Comparison of ENCODE assay signal across 28 mouse cellular contexts in the genomic region with DNA sequence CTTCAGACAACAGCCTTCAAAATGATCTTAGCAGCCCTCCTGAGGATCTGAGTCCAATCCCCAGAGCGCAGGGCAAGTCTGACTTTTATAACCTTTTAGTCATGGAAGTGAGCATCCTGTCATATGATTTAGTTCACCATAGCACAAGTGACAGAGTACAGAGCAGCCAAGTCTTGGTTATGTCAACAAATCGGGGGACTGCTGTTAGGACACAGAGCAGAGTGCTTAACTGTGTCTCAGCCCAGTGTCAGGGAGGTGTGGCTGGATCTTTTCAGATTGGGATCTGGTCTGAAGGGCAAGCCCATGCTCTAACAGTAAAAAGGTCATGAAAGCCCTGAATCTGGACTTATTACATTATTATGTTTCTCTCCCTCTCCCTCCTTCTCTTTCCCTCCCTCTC. TPM values are rescaled to one million over a fixed set of nuclear protein-coding genes. Genes with fewer than 3 reads are reported as not detected.
DNase-seq lines count a peak whose midpoint lies in the region; ATAC-seq and TF ChIP-seq lines count a peak whose summit lies in the region.
"Had no signal": no experiment of that assay in that cellular context is flagged by ENCODE, and none has a peak within 500 bp of the region (broad histone marks: within the 10 kb centered on the region; RNA-seq: fewer than 3 reads in every experiment).

No protein-coding gene starts in this region.

- H3K4me2 ChIP-seq in intestine, embryonic 14.5 days (ENCODE audit: low read length), result no peak overlapping the region
- H3K4me2 ChIP-seq in intestine, postnatal 0 days (replicated peaks; ENCODE audit: low read depth), result no peak overlapping the region
- H3K4me2 ChIP-seq in lung, embryonic 15.5 days, result no peak overlapping the region
- H3K4me2 ChIP-seq in embryonic facial prominence, embryonic 11.5 days (ENCODE audit: low read depth, low read length), result no peak overlapping the region
- no peak overlapping the region for H3K4me2 ChIP-seq in hindbrain, embryonic 12.5 days (replicated peaks)
- H3K4me2 ChIP-seq: embryonic facial prominence, embryonic 13.5 days; forebrain, embryonic 12.5 days; heart, embryonic 11.5 days; heart, embryonic 15.5 days; hindbrain, embryonic 15.5 days had no signal

- no peaks in the 10 kb centered on the region for H3K27me3 ChIP-seq in intestine, embryonic 14.5 days (replicated peaks; ENCODE audit: control insufficient read depth, insufficient read depth, low read length)
- H3K27me3 ChIP-seq in intestine, postnatal 0 days (replicated peaks; ENCODE audit: control insufficient read depth, insufficient read depth, low read length), result no peaks in the 10 kb centered on the region
- H3K27me3 ChIP-seq in lung, embryonic 15.5 days, result no peaks in the 10 kb centered on the region
- no peaks in the 10 kb centered on the region for H3K27me3 ChIP-seq in embryonic facial prominence, embryonic 11.5 days (ENCODE audit: control insufficient read depth, insufficient read depth, low read length)
- no peaks in the 10 kb centered on the region for H3K27me3 ChIP-seq in hindbrain, embryonic 12.5 days
- H3K27me3 ChIP-seq: embryonic facial prominence, embryonic 13.5 days; forebrain, embryonic 12.5 days; heart, embryonic 15.5 days; hindbrain, embryonic 15.5 days had no signal

- H3K27ac ChIP-seq in intestine, embryonic 14.5 days (ENCODE audit: low read depth), result no peak overlapping the region
- H3K27ac ChIP-seq in intestine, postnatal 0 days (ENCODE audit: low read depth, low read length), result no peak overlapping the region
- no peak overlapping the region for H3K27ac ChIP-seq in lung, embryonic 15.5 days
- H3K27ac ChIP-seq in embryonic facial prominence, embryonic 11.5 days (replicated peaks; ENCODE audit: low read depth, low read length), result no peak overlapping the region
- H3K27ac ChIP-seq in hindbrain, embryonic 12.5 days, result no peak overlapping the region
- H3K27ac ChIP-seq: embryonic facial prominence, embryonic 13.5 days; forebrain, embryonic 12.5 days; heart, embryonic 15.5 days; hindbrain, embryonic 10.5 days; hindbrain, embryonic 15.5 days had no signal

- TF ChIP-seq POLR2A in lung, adult 2 months (IDR thresholded peaks at IDR 0.05; ENCODE audit: borderline replicate concordance, extremely low read depth, low read depth, low read length), result no peak

- H3K4me3 ChIP-seq in intestine, embryonic 14.5 days (ENCODE audit: low read depth, low read length), result no peak overlapping the region
- no peak overlapping the region for H3K4me3 ChIP-seq in intestine, postnatal 0 days (ENCODE audit: low read depth, low read length)
- no peak overlapping the region for H3K4me3 ChIP-seq in lung, embryonic 15.5 days
- H3K4me3 ChIP-seq in lung, adult 2 months (replicated peaks; ENCODE audit: extremely low read depth, low read depth, low read length), result no peak overlapping the region
- no peak overlapping the region for H3K4me3 ChIP-seq in embryonic facial prominence, embryonic 11.5 days (ENCODE audit: low read depth, low read length)
- H3K4me3 ChIP-seq in hindbrain, embryonic 12.5 days, result no peak overlapping the region
- H3K4me3 ChIP-seq: embryonic facial prominence, embryonic 13.5 days; forebrain, embryonic 12.5 days; heart, embryonic 15.5 days; hindbrain, embryonic 10.5 days; hindbrain, embryonic 15.5 days had no signal

- H3K9me3 ChIP-seq in intestine, embryonic 14.5 days (ENCODE audit: control insufficient read depth, low read length), result no peaks in the 10 kb centered on the region
- H3K9me3 ChIP-seq in intestine, postnatal 0 days (ENCODE audit: control insufficient read depth), result no peaks in the 10 kb centered on the region
- H3K9me3 ChIP-seq in lung, embryonic 15.5 days, result no peaks in the 10 kb centered on the region
- no peaks in the 10 kb centered on the region for H3K9me3 ChIP-seq in embryonic facial prominence, embryonic 11.5 days (replicated peaks; ENCODE audit: control insufficient read depth, low read length)
- no peaks in the 10 kb centered on the region for H3K9me3 ChIP-seq in hindbrain, embryonic 12.5 days (replicated peaks)
- H3K9me3 ChIP-seq: embryonic facial prominence, embryonic 13.5 days; forebrain, embryonic 12.5 days; heart, embryonic 15.5 days; hindbrain, embryonic 10.5 days; hindbrain, embryonic 15.5 days had no signal

- TF ChIP-seq CTCF in intestine, postnatal 0 days (IDR thresholded peaks at IDR 0.05; ENCODE audit: low read depth), result no peak
- no peak for TF ChIP-seq CTCF in lung, adult 2 months (IDR thresholded peaks at IDR 0.05; ENCODE audit: insufficient read depth, low read length)

- no peaks in the 10 kb centered on the region; the same call in 1 of the 2 replicates for H3K4me1 ChIP-seq in intestine, embryonic 14.5 days (replicated peaks; ENCODE audit: control insufficient read depth, insufficient read depth, low read length)
- H3K4me1 ChIP-seq in intestine, postnatal 0 days (replicated peaks; ENCODE audit: control insufficient read depth, insufficient read depth, low read length), result no peaks in the 10 kb centered on the region
- no peaks in the 10 kb centered on the region for H3K4me1 ChIP-seq in lung, embryonic 15.5 days
- H3K4me1 ChIP-seq in lung, adult 2 months (ENCODE audit: control insufficient read depth, insufficient read depth, low read length), result no peaks in the 10 kb centered on the region
- no peaks in the 10 kb centered on the region for H3K4me1 ChIP-seq in embryonic facial prominence, embryonic 11.5 days (ENCODE audit: control insufficient read depth, insufficient read depth, low read length)
- no peaks in the 10 kb centered on the region for H3K4me1 ChIP-seq in hindbrain, embryonic 12.5 days
- H3K4me1 ChIP-seq: embryonic facial prominence, embryonic 13.5 days; forebrain, embryonic 12.5 days; heart, embryonic 15.5 days; hindbrain, embryonic 10.5 days; hindbrain, embryonic 15.5 days had no signal

- H3K9ac ChIP-seq in intestine, embryonic 14.5 days (ENCODE audit: low read length), result no peak overlapping the region
- H3K9ac ChIP-seq in intestine, postnatal 0 days (ENCODE audit: low read depth, low read length), result no peak overlapping the region
- no peak overlapping the region for H3K9ac ChIP-seq in lung, embryonic 15.5 days
- no peak overlapping the region for H3K9ac ChIP-seq in embryonic facial prominence, embryonic 11.5 days (replicated peaks; ENCODE audit: low read length)
- H3K9ac ChIP-seq in hindbrain, embryonic 12.5 days, result no peak overlapping the region
- H3K9ac ChIP-seq: embryonic facial prominence, embryonic 13.5 days; forebrain, embryonic 12.5 days; heart, embryonic 15.5 days; hindbrain, embryonic 15.5 days had no signal

- H3K36me3 ChIP-seq in intestine, embryonic 14.5 days (ENCODE audit: control insufficient read depth, insufficient read depth, low read length), result no peaks in the 10 kb centered on the region
- no peaks in the 10 kb centered on the region for H3K36me3 ChIP-seq in intestine, postnatal 0 days (ENCODE audit: control insufficient read depth, insufficient read depth)
- no peaks in the 10 kb centered on the region for H3K36me3 ChIP-seq in lung, embryonic 15.5 days
- no peaks in the 10 kb centered on the region for H3K36me3 ChIP-seq in embryonic facial prominence, embryonic 11.5 days (replicated peaks; ENCODE audit: control insufficient read depth, insufficient read depth, low read depth, low read length)
- H3K36me3 ChIP-seq in hindbrain, embryonic 12.5 days, result no peaks in the 10 kb centered on the region
- H3K36me3 ChIP-seq: embryonic facial prominence, embryonic 13.5 days; forebrain, embryonic 12.5 days; heart, embryonic 15.5 days; hindbrain, embryonic 10.5 days; hindbrain, embryonic 15.5 days had no signal

- WGBS in intestine, embryonic 14.5 days, result 30% methylated on average over 2 of the region's 2 CpGs
- 19% methylated on average over 2 of the region's 2 CpGs for WGBS in intestine, postnatal 0 days
- WGBS in lung, embryonic 15.5 days, result 13% methylated on average over 2 of the region's 2 CpGs
- 24% methylated on average over 2 of the region's 2 CpGs for WGBS in lung, adult 2 months
- 69% methylated on average over 2 of the region's 2 CpGs for WGBS in embryonic facial prominence, embryonic 11.5 days
- WGBS in hindbrain, embryonic 12.5 days, result 72% methylated on average over 2 of the region's 2 CpGs

- intact Hi-C loops in left cerebral cortex, postnatal 25 days (cut with DNase I), result no loop called here

- 0 out of 2 replicates have a peak, but pooled peaks have one; percentile 53 for ATAC-seq in intestine, embryonic 14.5 days (replicated peaks; ENCODE audit: low FRiP score, low TSS enrichment, low read depth)
- ATAC-seq in intestine, postnatal 0 days, result no peak
- ATAC-seq in lung, embryonic 15.5 days (ENCODE audit: borderline replicate concordance, extremely low read depth, low FRiP score, low TSS enrichment), result peak; percentile 55; the same call in 1 of the 2 replicates
- ATAC-seq in embryonic facial prominence, embryonic 11.5 days (replicated peaks; ENCODE audit: insufficient number of reproducible peaks, low FRiP score, low TSS enrichment, low read depth), result no peak
- no peak for ATAC-seq in hindbrain, embryonic 12.5 days (ENCODE audit: low FRiP score)
- ATAC-seq: forebrain, embryonic 16.5 days had no signal

- no peak for DNase-seq in intestine, embryonic 14.5 days (ENCODE audit: low spot score)
- no peak for DNase-seq in lung, adult 2 months
- DNase-seq in embryo, embryonic 10.5 days (ENCODE audit: low spot score), result peak; percentile 11
- DNase-seq in embryonic facial prominence, embryonic 11.5 days (ENCODE audit: low spot score), result peak; percentile 1
- no peak for DNase-seq in left cerebral cortex, postnatal 25 days (ENCODE audit: low spot score in 2 of 2)
- DNase-seq: adrenal gland, postnatal 10 days; cerebellum, adult 11 months; cerebellum, adult 8-10 months; cerebellum, postnatal 14 days; gastrocnemius, postnatal 10 days; heart, adult 18-20 months; heart, postnatal 14 days had no signal

RNA-seq across cellular contexts. Expression of gene Havcr1, which starts 18.8 kb away (rescaled TPM):
- polyA plus RNA-seq in intestine, embryonic 14.5 days (2014; fragmentation: Nextera tagmentation; extraction: Ambion mirVana), result not detected in 2 replicates
- not detected in 2 replicates for polyA plus RNA-seq in intestine, postnatal 0 days (2015; fragmentation: Nextera tagmentation; extraction: Ambion mirVana)
- polyA plus RNA-seq in lung, embryonic 15.5 days (2015; fragmentation: Nextera tagmentation; extraction: Ambion mirVana), result 2.5 and 2.7 TPM in 2 replicates
- polyA plus RNA-seq in lung, adult 2 months (2012; rRNA removed), result 0.14 and 0.37 TPM in 2 replicates
- not detected in 2 replicates for polyA plus RNA-seq in embryonic facial prominence, embryonic 11.5 days (2014; fragmentation: Nextera tagmentation; extraction: Ambion mirVana)
- not detected in 2 replicates for polyA plus RNA-seq in hindbrain, embryonic 12.5 days (2016; fragmentation: Nextera tagmentation; extraction: Ambion mirVana)
- total RNA-seq in left cerebral cortex, postnatal 25 days (2021), result not detected
- total RNA-seq: adrenal gland, postnatal 4 days; common myeloid progenitor, adult 5-6 weeks; heart, postnatal 14 days; MEL had no signal
- polyA plus RNA-seq: C2C12; embryonic facial prominence, embryonic 13.5 days; forebrain, embryonic 12.5 days; forebrain, embryonic 16.5 days; frontal cortex, adult 2 months; hindbrain, embryonic 15.5 days had no signal

RNA-seq across cellular contexts. Expression of gene Timd2, which starts 46.8 kb away (rescaled TPM):
- 0.09 TPM in 1 of 2 replicates, not detected in the other for polyA plus RNA-seq in intestine, embryonic 14.5 days (2014; fragmentation: Nextera tagmentation; extraction: Ambion mirVana)
- 1.9 and 2.7 TPM in 2 replicates for polyA plus RNA-seq in intestine, postnatal 0 days (2015; fragmentation: Nextera tagmentation; extraction: Ambion mirVana)
- polyA plus RNA-seq in lung, embryonic 15.5 days (2015; fragmentation: Nextera tagmentation; extraction: Ambion mirVana), result 0.24 TPM in 1 of 2 replicates, not detected in the other
- polyA plus RNA-seq in lung, adult 2 months (2012; rRNA removed), result not detected in 2 replicates
- polyA plus RNA-seq in embryonic facial prominence, embryonic 11.5 days (2014; fragmentation: Nextera tagmentation; extraction: Ambion mirVana), result not detected in 2 replicates
- polyA plus RNA-seq in hindbrain, embryonic 12.5 days (2016; fragmentation: Nextera tagmentation; extraction: Ambion mirVana), result not detected in 2 replicates
- not detected for total RNA-seq in left cerebral cortex, postnatal 25 days (2021)
- total RNA-seq: common myeloid progenitor, adult 5-6 weeks; gastrocnemius, postnatal 10 days; heart, adult 18-20 months; heart, postnatal 14 days; MEL had no signal
- polyA plus RNA-seq: brain, embryonic 14.5 days; C2C12; embryonic facial prominence, embryonic 13.5 days; forebrain, embryonic 12.5 days; frontal cortex, adult 2 months; heart, embryonic 15.5 days had no signal

RNA-seq across cellular contexts. Expression of gene Timd4, which starts 56.9 kb away (rescaled TPM):
- 0.42 and 0.81 TPM in 2 replicates for polyA plus RNA-seq in intestine, embryonic 14.5 days (2014; fragmentation: Nextera tagmentation; extraction: Ambion mirVana)
- 1.7 and 1.8 TPM in 2 replicates for polyA plus RNA-seq in intestine, postnatal 0 days (2015; fragmentation: Nextera tagmentation; extraction: Ambion mirVana)
- 0.14 TPM in 1 of 2 replicates, not detected in the other for polyA plus RNA-seq in lung, embryonic 15.5 days (2015; fragmentation: Nextera tagmentation; extraction: Ambion mirVana)
- 0.96 and 1.3 TPM in 2 replicates for polyA plus RNA-seq in lung, adult 2 months (2012; rRNA removed)
- 0.31 TPM in 1 of 2 replicates, not detected in the other for polyA plus RNA-seq in embryonic facial prominence, embryonic 11.5 days (2014; fragmentation: Nextera tagmentation; extraction: Ambion mirVana)
- polyA plus RNA-seq in hindbrain, embryonic 12.5 days (2016; fragmentation: Nextera tagmentation; extraction: Ambion mirVana), result 0.23 TPM in 1 of 2 replicates, not detected in the other
- not detected for total RNA-seq in left cerebral cortex, postnatal 25 days (2021)
- total RNA-seq: common myeloid progenitor, adult 5-6 weeks; MEL had no signal
- polyA plus RNA-seq: C2C12; embryonic facial prominence, embryonic 13.5 days; forebrain, embryonic 16.5 days had no signal

Comparison
In these comparisons a context has a peak if more than half of its experiments do, and no peak if none do; other contexts are left out.
1. ATAC-seq: peak in intestine, embryonic 14.5 days (single experiment) and lung, embryonic 15.5 days (single experiment); none in intestine, postnatal 0 days (single experiment), embryonic facial prominence, embryonic 11.5 days (single experiment) and hindbrain, embryonic 12.5 days (single experiment).
2. DNase-seq: peak in embryo, embryonic 10.5 days (single experiment) and embryonic facial prominence, embryonic 11.5 days (single experiment); none in intestine, embryonic 14.5 days (single experiment), lung, adult 2 months (single experiment) and left cerebral cortex, postnatal 25 days (0 of 2).